Mouse (Mus musculus): Measurements from ENCODE around the gene Evx2. TPM values are rescaled to one million over a fixed set of nuclear protein-coding genes. Genes with fewer than 3 reads are reported as not detected.
A peak's percentile ranks its signal among the peaks of the same experiment; 100 is the strongest.

Gene Evx2
- polyA plus RNA-seq (2015; fragmentation: Nextera tagmentation; extraction: Ambion mirVana), result not detected in 2 replicates

DNA sequence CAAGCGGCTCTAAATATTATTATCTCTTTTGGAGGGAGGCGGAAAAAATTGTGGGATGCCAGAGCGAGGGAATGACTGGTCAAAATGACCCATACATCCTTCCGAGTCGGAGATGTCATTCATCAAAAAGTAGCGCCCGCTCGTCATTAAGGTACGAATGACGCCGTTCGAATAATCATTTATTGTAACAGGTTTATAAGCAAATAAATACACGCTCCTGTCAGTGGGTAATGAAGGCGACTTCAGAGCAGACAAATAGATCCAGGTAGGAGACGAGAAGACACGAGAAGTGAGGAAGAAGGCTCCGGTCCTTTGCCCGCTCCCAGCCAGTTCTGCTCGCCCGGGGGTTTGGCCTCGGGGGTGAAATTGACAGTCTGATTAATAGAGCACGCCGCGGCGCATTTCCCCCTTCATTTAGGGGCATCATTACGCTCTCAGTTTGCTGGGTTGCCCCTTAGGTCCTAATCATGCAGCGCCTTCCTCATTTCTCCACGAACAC lies at the start of gene Evx2:
TSS of gene Evx2 (minus strand) at position 51 of the 499 bp plus-strand sequence.
- Histone ChIP-seq H3K27me3 (peaks cover 95% of the 10 kb centered on the region), H3K9me3 (replicated peaks) (no peaks in the 10 kb centered on the region), H3K4me2 (replicated peaks) (peak within 1 kb of the TSS; percentile 15; the same call in 1 of the 2 replicates), H3K4me3 (replicated peaks) (peak within 1 kb of the TSS; percentile 12; the same call in 1 of the 2 replicates), H3K9ac (no peak within 1 kb of the TSS), H3K4me1 (peaks cover 34% of the 10 kb centered on the region), H3K27ac (replicated peaks) (no peak within 1 kb of the TSS), H3K36me3 (no peaks in the 10 kb centered on the region)
- 3% methylated on average over 28 of the region's 28 CpGs for WGBS
- ATAC-seq (ENCODE audit: insufficient number of reproducible peaks, low FRiP score, low TSS enrichment, low read depth), result no peak

DNA sequence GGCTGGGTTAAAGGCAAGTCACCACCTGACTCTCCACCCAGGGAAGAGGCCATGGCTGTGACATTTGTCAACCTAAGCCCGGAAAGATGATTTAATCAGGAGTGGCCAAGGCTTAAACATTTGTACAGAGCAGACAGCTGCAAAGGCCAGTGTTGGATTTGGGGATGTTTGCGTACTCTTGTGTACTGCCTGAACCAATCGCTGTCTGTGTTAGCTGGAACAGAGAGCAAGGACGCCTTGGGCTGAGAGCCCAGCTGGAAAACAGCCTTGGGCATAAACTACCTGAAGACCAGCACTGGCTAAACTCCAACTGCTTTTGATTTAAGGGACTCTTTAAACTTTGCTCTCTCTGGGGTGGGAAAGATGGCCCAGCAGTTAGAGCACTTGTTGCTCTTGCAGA lies 49.3 kb upstream of the Evx2 start:
- Histone ChIP-seq H3K9me3 (replicated peaks) (no peaks in the 10 kb centered on the region), H3K4me1 (peaks cover 26% of the 10 kb centered on the region), H3K4me2 (replicated peaks) (no peak overlapping the region), H3K36me3 (no peaks in the 10 kb centered on the region), H3K9ac (no peak overlapping the region), H3K27ac (replicated peaks) (no peak overlapping the region), H3K27me3 (peaks cover 94% of the 10 kb centered on the region), H3K4me3 (replicated peaks) (no peak overlapping the region)
- 12% methylated on average over 4 of the region's 4 CpGs for WGBS
- no peak for ATAC-seq (ENCODE audit: insufficient number of reproducible peaks, low FRiP score, low TSS enrichment, low read depth)

DNA sequence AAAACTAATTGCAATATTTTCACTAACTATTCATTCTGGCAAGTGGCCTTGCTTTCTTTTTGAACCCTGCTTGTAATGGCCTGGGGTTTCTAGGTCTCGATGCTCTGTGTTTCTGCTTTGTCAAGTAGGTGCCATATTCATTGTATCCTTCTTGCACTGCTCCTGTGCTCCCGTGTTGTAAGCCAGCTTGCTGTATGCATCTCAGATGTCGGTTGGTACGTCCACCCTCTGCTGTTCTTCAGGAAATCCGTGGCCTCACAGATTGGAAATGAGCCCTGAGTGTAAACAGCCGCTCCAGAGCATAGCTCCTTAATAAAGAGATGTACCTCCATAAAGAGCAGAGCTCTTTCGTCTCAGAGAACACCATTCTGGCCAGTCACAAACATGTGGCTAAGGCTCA lies 48.2 kb upstream of the Evx2 start:
- H3K27me3 ChIP-seq, result peaks cover 95% of the 10 kb centered on the region
- H3K36me3 ChIP-seq, result no peaks in the 10 kb centered on the region
- 7% methylated on average over 7 of the region's 7 CpGs for WGBS
- H3K4me3 ChIP-seq (replicated peaks), result no peak overlapping the region
- ATAC-seq (ENCODE audit: insufficient number of reproducible peaks, low FRiP score, low TSS enrichment, low read depth), result no peak
- no peak overlapping the region for H3K27ac ChIP-seq (replicated peaks)
- no peak overlapping the region for H3K4me2 ChIP-seq (replicated peaks)
- H3K4me1 ChIP-seq, result peaks cover 26% of the 10 kb centered on the region
- H3K9ac ChIP-seq, result no peak overlapping the region
- H3K9me3 ChIP-seq (replicated peaks), result no peaks in the 10 kb centered on the region

DNA sequence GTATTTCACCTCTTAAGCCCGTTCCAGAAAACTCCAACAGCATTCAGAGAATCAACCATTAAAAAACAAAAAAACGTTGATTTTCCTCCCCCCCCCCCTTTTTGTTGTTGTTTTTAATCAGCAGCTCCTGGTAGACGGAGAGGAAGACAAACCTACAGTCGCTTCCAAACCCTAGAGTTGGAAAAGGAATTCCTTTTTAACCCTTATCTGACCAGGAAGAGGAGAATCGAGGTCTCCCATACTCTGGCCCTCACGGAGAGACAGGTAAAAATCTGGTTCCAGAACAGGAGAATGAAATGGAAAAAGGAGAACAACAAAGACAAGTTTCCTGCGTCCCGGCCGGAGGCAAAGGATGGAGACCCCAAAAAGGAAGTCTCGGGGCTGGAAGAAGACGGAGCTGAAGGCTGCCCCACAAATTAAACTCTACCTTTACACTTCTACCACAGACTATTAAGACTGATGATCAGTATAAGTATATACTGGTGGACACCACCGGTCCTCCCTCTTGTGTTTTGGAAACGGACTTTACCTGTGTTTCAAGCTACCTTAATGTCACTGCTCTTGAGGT lies 47.1 kb upstream of the Evx2 start:
- peak overlapping the region; percentile 50 for H3K4me3 ChIP-seq (replicated peaks)
- no peak for ATAC-seq (ENCODE audit: insufficient number of reproducible peaks, low FRiP score, low TSS enrichment, low read depth)
- no peak overlapping the region for H3K27ac ChIP-seq (replicated peaks)

DNA sequence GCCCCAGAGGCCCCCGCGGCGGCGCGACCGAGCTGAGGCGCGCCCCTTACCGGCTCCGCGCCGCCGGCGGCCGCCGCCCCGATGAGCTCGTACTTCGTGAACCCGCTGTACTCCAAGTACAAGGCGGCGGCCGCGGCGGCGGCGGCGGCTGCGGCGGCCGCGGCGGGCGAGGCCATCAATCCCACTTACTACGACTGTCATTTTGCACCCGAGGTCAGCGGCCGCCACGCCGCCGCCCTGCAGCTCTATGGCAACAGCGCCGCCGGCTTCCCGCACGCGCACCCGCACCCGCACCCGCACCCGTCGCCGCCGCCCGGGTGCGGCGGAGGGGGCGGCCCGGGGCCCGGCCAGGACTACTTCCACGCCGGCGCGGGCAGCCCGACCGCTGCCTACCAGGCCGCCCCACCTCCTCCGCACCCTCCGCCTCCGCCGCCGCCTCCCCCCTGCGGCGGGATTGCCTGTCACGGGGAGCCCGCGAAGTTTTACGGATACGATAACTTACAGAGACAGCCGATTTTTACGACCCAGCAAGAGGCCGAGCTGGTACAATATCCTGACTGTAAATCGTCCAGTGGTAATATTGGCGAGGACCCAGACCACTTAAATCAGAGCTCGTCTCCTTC lies 46.2 kb upstream of the Evx2 start:
- Histone ChIP-seq H3K9me3 (replicated peaks) (no peaks in the 10 kb centered on the region), H3K4me1 (peaks cover 18% of the 10 kb centered on the region), H3K4me2 (replicated peaks) (peak overlapping the region; percentile 84), H3K27me3 (peaks cover 94% of the 10 kb centered on the region), H3K36me3 (no peaks in the 10 kb centered on the region), H3K9ac (peak overlapping the region; percentile 28; the same call in 1 of the 2 replicates), H3K4me3 (replicated peaks) (peak overlapping the region; percentile 50), H3K27ac (replicated peaks) (peak overlapping the region; percentile 55)
- ATAC-seq (ENCODE audit: insufficient number of reproducible peaks, low FRiP score, low TSS enrichment, low read depth), result no peak
- WGBS, result under 1% methylated on average over 75 of the region's 85 CpGs

More for the DNA sequence above, 47.1 kb upstream of the Evx2 start:
- no peak overlapping the region for H3K9ac ChIP-seq
- peaks cover 18% of the 10 kb centered on the region for H3K4me1 ChIP-seq
- no peak overlapping the region for H3K4me2 ChIP-seq (replicated peaks)
- H3K36me3 ChIP-seq, result no peaks in the 10 kb centered on the region
- no peaks in the 10 kb centered on the region for H3K9me3 ChIP-seq (replicated peaks)
- peaks cover 92% of the 10 kb centered on the region for H3K27me3 ChIP-seq
- 2% methylated on average over 13 of the region's 13 CpGs for WGBS

DNA sequence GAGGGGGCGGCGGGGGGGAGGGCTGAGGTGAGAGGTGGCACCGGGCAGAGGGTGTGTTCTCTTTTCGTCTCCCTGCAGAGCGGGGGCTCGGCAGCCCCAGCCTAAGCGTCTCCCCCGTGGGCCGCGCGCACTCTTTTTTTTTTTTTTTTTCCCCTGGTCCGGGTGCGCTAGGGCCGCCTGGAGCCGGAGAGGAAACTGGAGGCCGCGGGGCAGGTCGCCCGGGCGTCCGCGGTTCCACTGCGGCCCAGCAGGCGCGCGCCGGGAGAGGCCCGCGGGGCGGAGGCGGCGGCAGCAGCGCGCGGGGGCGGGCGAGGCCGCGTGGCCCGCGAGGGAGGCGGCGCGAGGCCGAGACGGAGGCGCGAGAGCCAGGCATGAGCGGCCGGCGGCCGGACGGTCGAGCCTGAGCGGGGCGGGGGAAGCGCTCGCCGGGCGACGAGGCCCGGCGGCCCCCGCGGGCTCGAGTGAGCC lies 45.7 kb upstream of the Evx2 start:
- WGBS, result under 1% methylated on average over 58 of the region's 66 CpGs
- Histone ChIP-seq H3K9me3 (replicated peaks) (no peaks in the 10 kb centered on the region), H3K9ac (peak overlapping the region; percentile 28; the same call in 1 of the 2 replicates), H3K4me3 (replicated peaks) (peak overlapping the region; percentile 50), H3K4me2 (replicated peaks) (peak overlapping the region; percentile 84), H3K27ac (replicated peaks) (peak overlapping the region; percentile 55), H3K4me1 (peaks cover 18% of the 10 kb centered on the region), H3K36me3 (no peaks in the 10 kb centered on the region), H3K27me3 (peaks cover 94% of the 10 kb centered on the region)
- no peak for ATAC-seq (ENCODE audit: insufficient number of reproducible peaks, low FRiP score, low TSS enrichment, low read depth)

DNA sequence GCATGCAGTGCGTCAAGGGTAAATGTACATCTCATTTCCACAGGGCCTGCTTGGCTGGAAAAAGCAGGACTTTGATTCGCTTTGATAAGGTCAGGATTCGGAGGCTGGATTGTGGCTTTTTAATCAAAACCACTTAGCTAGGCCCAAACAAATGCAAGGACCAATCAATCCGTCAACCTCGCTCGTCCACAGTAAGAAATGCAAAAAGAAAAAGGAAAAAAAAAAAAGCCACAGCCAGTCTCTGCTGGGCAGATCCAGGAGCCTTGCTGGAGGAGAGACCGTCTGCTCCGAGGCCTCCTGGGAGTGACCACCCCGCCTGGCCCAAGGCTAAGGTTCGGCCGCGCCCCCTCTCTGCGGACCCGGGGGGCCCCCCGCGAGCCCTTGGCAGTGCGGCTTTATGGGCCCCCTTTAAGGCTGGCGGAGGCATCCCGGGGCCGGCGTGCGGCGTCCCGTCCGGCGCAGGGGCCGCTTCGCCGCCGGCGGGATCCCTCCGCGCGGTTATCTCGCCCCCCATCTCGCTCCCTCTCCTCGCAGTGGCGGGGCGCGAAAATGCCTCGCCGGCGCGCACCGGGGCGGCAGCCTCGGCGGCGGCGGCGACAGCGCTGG lies 45.1 kb upstream of the Evx2 start, which contains the start of gene Hoxd8:
TSS of gene Hoxd8 (plus strand) at position 223 of the 606 bp plus-strand sequence.
- no peaks in the 10 kb centered on the region for H3K9me3 ChIP-seq (replicated peaks)
- H3K36me3 ChIP-seq, result no peaks in the 10 kb centered on the region
- peak within 1 kb of the TSS; percentile 28; the same call in 1 of the 2 replicates for H3K9ac ChIP-seq
- WGBS, result under 1% methylated on average over 52 of the region's 52 CpGs
- H3K27me3 ChIP-seq, result peaks cover 94% of the 10 kb centered on the region
- H3K4me3 ChIP-seq (replicated peaks), result peak within 1 kb of the TSS; percentile 50
- H3K4me1 ChIP-seq, result peaks cover 18% of the 10 kb centered on the region
- peak within 1 kb of the TSS; percentile 55 for H3K27ac ChIP-seq (replicated peaks)
- no peak; the same call in 1 of the 2 replicates for ATAC-seq (ENCODE audit: insufficient number of reproducible peaks, low FRiP score, low TSS enrichment, low read depth)
- H3K4me2 ChIP-seq (replicated peaks), result peak within 1 kb of the TSS; percentile 84

DNA sequence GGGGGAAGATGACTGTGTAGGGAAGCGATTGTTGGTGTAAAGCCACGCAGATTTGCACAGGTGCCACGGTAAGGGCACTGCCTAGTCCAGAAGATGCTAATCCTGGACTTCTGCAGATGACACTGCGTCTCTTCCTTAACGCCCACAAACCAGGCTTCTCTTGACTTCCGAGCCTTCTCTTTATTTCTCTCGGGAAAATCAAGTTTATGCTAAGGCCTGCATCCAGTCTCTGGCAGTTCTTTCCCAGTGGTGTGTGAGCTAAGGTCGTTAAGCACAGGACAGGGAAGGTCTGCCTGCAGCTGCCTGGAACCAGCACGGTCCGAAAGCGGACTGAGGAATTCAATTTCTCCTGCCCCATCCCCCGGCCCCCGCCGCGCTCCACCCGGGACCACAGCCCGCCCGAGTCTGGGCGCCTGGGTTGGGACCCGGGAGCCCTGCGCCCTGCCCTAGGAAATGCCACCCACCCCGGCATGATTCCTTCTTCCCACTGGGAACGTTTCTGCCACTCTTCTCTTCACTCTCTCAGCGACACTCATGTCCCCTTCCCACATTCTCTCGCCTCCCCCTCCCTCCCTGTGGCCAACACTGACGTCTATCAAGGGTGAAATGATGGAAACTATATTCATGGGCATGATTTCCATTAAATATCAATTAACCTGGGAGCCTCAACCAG lies 44.5 kb upstream of the Evx2 start:
- WGBS, result 4% methylated on average over 26 of the region's 26 CpGs
- Histone ChIP-seq H3K27ac (replicated peaks) (no peak overlapping the region), H3K4me3 (replicated peaks) (peak overlapping the region; percentile 50; the same call in 1 of the 2 replicates), H3K4me1 (peaks cover 19% of the 10 kb centered on the region), H3K27me3 (peaks cover 94% of the 10 kb centered on the region), H3K9ac (no peak overlapping the region), H3K9me3 (replicated peaks) (no peaks in the 10 kb centered on the region), H3K4me2 (replicated peaks) (peak overlapping the region; percentile 84; the same call in 1 of the 2 replicates), H3K36me3 (no peaks in the 10 kb centered on the region)
- ATAC-seq (ENCODE audit: insufficient number of reproducible peaks, low FRiP score, low TSS enrichment, low read depth), result no peak

DNA sequence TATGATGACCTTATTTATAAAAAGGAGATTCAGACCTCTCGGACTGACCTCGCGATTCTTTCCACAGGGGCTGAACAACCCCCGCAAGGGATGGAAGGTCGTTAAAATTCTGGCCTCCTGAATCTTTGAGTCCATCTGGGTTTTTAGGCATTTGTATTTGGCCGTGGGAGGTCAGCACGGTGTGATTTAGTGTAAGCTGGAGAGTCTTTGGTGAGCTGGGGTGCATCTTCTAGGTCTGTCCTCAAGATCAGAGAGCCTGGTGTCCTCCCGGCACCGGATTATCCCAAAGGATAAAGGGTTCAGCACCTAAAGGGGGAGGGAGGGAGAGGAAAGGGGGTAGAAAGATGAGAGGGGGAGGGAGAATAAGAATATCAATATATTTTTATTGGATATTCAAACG lies 44.0 kb upstream of the Evx2 start:
- no peak overlapping the region for H3K27ac ChIP-seq (replicated peaks)
- H3K4me2 ChIP-seq (replicated peaks), result no peak overlapping the region
- no peak for ATAC-seq (ENCODE audit: insufficient number of reproducible peaks, low FRiP score, low TSS enrichment, low read depth)
- H3K9me3 ChIP-seq (replicated peaks), result no peaks in the 10 kb centered on the region
- peaks cover 94% of the 10 kb centered on the region for H3K27me3 ChIP-seq
- H3K4me1 ChIP-seq, result peaks cover 24% of the 10 kb centered on the region
- WGBS, result 15% methylated on average over 10 of the region's 10 CpGs
- H3K36me3 ChIP-seq, result no peaks in the 10 kb centered on the region
- H3K9ac ChIP-seq, result no peak overlapping the region
- no peak overlapping the region for H3K4me3 ChIP-seq (replicated peaks)

DNA sequence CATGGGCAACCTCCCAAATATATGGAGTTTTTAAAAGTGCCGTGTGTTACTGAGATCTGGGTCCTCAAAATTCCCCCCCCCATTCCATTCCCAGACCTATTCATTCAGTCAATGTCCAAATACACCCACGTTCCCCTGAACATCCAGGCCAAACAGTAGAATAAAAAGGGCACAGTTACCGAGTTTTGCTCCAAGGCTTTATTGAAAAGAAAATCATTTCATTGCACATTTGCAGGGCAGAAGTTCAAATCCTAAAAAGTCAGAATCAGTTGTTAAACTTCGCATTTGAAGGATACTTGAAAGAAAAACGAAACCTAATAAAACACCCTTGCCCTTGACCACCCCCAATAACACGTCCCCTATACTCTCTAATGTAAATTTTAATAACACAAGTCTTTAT lies 43.5 kb upstream of the Evx2 start:
- Histone ChIP-seq H3K27me3 (peaks cover 95% of the 10 kb centered on the region), H3K36me3 (no peaks in the 10 kb centered on the region), H3K9ac (no peak overlapping the region), H3K9me3 (replicated peaks) (no peaks in the 10 kb centered on the region), H3K27ac (replicated peaks) (no peak overlapping the region), H3K4me3 (replicated peaks) (no peak overlapping the region), H3K4me2 (replicated peaks) (no peak overlapping the region), H3K4me1 (peaks cover 29% of the 10 kb centered on the region)
- no peak for ATAC-seq (ENCODE audit: insufficient number of reproducible peaks, low FRiP score, low TSS enrichment, low read depth)
- WGBS, result 24% methylated on average over 6 of the region's 6 CpGs

All from embryonic facial prominence, embryonic 15.5 days (tissue).